Mouse (Mus musculus) neural tube, embryonic 10.5 days (tissue): ENCODE data around the gene Cbx6.

ENCODE experiments used
- DNase-seq: peaks from one replicate; pipeline ENCODE4 v3.0.0-alpha.2; 2017; ENCODE audit warnings: low spot score; ENCODE audit errors: extremely low spot score

The Cbx6 gene

DNA sequence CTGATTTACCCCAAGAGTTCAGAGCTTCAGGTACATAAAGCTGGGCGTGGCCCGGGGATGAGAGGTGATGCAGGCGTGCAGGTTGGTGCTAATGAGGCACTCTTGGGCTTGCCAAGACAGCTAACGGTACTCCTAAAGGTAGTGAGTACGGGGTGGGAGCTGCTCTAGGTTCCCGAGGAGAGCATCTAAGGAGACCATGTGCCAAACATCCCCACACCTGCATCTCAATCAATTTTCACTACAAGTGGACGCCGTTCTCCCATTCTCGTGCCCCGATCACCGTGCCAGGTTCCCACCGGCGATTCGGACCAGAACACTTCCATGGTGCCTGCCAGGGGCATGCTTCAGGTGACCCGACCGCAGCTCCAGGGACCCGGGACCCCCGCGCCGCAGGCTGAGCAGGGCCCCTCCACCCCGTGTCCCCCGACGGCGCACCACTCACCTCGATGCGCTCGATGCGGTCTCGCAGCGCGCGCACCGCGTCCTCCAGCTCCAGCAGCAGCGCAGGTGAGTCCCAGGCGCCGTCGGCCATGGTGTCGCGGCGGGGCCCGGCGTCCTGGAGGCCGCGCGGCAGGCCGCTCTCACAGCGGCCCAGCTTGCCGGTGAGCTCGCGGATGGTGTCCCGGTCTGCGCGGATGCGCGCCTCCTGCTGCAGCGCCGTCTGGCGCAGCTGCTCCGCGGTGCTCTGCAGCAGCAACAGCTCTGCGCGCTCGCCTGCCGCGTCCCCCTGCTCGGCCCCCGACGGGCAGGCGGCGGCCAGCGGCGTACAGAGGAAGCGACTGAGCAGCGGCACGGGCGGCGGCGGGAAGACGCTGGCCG is 30.7 kb downstream of the Cbx6 start:
- no peak for DNase-seq

DNA sequence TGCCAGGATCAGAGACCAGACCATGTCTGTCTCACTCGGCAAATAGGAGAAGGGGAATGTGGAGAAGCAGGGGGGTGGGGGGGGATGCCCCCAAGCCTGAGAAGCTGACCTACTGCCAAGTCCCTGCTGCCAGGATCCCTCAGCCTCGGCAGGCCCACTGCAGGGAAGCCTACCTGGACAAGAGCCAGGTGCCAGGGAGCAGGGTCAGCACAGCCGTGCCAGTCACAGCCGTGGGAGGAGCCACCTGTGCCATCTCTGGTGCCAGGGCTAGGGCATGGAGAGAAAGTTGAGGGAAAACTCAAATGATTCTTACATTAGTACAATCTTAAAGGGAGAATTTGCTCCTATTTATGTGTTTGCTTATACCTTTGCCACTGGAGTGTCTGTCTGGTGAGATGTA is 32.2 kb downstream of the Cbx6 start:
- DNase-seq: no peak

DNA sequence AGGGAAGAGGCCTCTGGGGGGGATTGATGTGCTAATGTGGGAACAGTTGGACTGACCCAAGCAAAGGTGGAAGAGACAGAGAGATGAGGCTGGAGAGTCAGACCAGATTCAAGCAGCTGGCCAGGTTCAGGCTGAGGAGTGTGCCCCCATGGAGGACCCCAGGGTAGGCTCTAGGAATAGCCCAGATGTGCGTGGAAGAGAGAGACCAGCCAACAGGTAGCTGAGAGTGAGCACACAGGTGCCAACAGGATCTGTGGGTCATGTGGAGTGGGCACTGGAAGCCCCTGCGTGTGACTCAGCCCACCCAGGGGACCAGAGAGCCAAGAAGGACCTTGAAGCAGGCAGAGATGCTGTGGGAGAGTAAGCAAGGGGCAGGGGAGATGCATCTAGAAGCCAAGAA is 32.8 kb downstream of the Cbx6 start:
- DNase-seq: no peak

DNA sequence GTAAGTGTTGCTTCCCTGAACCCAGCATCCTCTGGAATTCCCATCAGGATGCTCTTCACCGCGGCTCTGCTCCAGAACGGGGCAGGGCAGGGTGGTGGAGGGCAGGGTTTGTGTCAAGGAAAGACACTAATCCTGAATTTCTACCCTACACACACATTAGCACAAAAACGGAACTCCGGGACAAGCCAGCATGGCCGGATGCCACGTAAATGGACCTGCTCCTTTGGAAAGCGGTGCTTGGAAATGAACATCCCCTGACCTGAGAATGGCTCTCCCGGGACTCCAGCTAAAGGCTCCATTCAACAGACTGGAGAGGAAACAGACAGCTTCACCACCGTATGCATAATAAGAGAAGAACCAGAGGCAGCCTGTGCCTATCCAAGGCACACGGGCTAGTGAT is 33.8 kb downstream of the Cbx6 start:
- DNase-seq: no peak

DNA sequence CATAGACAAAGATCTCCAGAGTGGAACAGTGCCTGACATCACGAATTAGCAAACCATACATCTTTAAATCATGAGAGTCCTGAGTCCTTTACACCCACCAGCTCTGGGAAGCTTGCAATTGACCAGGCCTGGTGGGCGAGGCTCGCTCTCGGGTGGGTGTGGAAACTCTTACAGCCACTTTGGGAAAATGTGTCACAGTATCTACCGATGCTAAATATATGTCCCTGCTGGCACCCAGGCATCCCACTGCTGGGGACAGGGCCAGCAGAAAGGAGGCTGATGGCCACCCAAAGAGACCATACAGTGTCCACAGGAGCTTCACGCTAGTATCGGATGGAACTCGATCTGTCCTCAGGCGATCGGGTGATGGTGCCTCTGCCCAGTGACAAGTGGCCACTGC is 35.9 kb downstream of the Cbx6 start:
- no peak for DNase-seq

DNA sequence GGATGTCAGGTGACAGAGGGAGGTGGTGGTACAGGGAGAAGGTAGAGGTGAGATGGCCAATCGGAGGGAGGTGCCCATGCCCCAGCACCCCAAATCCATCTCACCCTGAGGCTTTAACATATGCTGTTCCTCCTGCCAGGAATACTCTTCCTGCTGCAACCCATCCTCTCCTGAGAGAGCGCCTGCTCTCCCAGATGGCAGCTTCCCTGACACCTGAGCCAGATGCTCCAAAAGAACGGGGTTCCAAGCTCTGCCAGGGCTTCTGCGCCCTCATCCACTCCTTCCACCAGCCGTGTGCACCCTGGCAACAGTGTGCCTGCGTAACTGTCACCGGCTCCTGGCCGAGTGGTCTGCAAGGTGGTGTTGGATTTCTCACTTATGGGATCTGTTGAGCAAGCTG is 36.8 kb downstream of the Cbx6 start:
- DNase-seq: no peak

DNA sequence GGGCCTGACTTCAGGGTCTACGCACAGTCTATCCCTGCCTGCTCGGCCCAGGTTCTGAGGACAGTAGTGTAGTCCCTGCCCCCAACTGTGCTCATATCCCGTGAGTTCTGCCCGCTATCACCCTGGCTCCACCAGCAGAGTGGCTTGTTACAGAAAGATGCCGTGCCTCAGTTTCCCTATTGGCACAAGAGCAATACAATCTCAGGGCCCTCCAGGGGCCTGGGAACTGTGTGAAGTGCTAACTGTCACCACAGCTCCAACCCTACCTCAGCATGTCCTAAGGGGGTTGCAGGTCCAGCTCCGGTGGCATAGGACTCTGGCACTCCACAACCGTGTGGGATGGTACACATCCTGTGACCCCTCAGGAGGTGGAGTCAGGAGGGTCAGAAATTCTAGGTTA is 37.4 kb downstream of the Cbx6 start:
- no peak for DNase-seq

DNA sequence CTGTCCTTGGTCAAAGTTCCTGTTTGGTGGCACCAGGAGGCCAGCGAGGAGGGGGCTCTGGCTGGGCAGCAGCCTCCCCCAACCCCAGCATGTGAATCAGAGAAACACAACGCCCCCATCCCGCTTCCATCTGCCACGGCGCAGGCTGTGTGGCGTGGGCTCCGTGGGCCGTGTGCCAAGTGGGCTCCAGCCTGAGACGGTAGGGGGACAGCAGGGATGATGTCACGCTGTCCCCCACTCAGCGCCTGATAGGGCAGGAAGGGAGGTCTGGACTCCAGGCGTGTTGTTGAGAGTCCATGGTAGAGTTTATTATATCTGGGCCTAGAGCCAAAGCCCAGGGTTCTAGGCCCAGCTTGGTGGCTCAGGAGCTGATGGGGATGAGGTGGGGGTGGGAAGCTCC is 38.2 kb downstream of the Cbx6 start:
- DNase-seq: no peak

DNA sequence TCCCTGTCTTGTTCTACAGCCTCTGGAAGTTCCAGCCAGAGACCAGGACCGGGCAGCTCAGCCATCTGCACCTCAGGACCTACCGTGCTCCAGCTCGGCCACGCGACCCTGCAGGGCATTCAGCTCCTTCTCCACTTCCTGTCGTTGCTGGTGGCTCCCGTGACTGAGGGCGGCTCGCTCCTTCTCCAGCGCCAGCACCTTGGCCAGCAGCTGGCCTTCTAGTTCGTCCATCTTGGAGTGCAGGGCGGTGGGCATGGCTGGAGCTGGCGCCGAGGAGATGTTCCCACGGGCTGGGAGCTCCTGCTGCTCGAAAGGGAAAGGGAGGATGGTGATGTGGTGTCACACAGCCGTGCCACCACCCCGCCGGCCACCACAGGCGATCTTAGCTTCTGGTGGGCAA is 40.3 kb downstream of the Cbx6 start:
- DNase-seq: no peak

DNA sequence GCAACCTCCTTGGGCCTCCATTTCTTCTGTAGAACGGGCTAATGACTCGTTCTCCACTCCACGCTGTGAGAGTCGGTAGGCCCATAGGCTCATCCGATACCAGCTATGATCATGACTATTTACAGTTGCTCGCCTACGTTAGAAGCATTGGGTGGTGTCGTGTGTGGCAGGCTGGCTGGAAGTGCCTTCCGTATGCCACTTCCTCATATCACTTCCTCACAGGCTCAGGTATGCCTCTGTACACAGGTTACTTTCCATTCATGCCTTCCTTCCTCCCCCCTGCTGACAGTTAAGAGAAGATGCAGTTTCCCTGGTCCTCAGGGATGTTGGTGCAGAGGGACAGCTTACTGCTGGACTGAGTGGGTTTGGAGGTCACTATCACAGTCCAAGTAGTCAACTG is 41.4 kb downstream of the Cbx6 start:
- no peak for DNase-seq

DNA sequence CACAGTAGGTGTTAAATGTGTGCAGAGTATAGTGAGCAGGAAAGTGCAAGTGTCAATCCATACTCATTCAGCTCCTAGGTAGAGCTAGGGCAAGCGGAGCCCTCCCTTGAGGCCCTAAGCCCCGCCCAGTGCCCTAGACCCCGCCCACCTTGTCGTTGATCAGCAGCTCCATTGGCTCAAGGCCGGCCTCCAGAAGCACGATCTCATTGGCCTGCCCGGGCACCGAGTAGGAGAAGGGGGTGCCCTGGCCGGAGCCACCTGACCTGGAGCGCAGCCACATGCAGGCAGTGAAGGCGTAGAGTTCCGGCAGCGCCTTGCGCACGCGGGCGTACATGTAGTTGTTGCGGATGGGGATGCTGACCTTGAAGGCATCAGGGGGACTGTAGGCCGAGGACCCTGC is 42.0 kb downstream of the Cbx6 start:
- peak; percentile 37 for DNase-seq

DNA sequence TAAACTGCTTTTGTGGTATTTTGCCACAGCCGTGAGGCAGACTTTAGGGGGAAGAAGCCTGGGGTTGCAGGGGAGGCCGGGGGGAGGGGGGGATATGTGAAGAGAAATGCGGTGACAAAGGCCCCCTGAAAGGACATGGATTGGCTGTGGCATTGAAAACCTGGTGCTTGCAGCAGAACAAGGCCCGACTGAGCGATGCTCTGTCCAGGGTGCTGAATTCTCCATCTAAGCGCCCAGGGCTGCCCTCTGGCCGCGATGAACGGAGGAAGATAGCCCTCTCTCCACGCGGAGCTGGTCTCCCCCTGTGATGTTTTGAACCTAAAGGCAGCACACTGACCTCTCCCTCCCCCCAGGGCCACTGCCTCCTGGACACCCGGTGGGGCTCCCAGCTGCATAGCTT is 43.0 kb downstream of the Cbx6 start:
- peak; percentile 71 for DNase-seq

DNA sequence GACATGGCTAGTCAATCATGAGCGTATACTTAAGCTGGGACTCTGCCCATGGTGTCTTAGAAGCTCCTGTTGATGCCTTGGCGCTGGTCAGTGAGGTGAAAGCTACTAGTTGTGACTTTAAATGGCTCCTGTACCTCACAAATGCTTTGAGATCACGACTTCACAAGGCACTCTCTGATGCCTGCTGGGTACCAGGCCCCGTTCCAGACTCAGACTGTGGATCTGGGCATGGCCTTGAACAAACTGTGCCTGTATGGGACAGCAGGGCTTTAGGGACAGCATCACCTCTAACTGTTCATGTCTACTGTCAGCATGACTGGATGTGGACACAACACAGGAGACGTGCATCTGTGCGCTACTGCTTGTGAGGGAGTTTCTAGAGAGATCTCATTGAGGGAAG is 43.6 kb downstream of the Cbx6 start:
- DNase-seq: no peak

DNA sequence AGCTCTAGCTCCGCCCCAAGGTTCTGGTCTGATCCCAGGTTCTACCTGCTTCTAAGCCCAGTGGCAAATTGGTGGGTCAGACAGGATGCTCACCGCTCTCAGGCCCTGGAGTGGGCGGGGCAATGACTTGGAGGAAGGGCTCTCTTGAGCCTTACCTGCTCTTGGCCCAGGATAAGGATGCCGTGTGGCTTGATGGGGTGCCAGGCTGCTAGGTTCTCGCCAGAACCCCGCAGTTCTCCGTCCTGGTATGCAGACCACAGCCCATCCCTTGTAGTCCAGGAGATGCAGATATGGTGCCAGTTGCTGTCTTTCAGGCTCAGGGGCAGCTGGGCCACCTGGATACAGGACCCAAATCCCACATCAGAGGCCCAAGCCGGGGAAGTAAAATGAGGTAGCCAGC is 44.4 kb downstream of the Cbx6 start:
- DNase-seq: no peak

DNA sequence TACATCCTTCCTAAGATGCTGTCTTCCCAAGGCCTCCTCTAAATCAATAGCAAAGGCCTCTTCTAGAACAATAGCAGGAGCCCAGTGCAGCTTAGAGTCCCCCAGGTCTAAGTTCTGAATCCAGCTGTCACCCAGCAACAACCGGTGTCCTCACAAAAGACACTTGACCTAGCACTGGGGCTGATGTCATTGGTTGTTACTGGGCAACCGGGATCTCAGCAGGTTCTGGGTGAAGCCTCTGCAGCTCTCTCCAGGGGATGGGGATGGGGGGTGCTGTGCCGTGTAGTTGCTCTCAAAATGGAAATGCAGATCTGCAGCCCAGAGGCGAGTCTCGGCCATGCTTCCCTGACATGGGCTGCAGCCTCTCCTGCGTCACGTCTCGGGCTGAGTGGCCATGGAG is 46.7 kb downstream of the Cbx6 start:
- no peak for DNase-seq

DNA sequence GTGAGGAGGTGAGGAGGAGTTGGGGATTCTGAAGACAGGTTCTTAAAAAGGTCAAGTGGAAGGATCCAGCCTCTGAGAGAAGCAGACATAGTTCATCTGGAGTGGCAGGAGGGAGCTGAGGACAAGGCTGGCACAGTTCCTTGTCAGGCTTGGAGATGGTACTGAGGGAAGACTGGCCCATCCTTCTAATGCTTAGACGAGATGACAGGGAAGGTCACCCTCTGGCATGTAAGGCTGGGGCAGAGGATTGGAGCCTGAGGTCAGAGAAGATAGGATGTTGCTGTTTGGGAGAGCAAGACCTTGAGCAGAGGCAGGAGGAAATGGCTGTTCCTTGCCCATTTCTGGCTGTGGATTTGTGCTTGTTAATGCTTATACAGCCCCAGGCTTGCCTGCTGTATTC is 49.4 kb downstream of the Cbx6 start:
- no peak for DNase-seq

DNA sequence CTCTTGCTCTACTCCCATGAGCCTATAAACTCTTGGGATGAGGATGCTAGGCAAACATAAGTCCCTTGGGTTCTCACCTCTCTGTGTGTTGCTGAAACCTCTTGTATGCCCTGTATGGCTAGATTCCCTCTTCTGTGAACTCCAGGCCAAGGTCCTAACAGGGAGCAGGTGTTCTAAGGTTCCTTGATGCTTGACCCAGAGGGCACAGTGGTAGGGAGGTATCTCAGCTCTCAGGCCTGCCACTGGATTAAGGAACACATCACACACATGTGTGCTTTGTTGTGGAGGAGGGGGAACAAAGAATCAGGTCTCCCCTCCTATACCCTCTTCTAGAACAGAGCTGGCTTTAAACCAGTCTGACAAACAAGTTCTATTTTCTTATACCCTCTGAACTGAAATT is 56.7 kb downstream of the Cbx6 start, which contains the start of gene Dnal4:
Gene Dnal4 (minus strand): TSS at position 101 of the 400 bp plus-strand sequence.
- no peak for DNase-seq

DNA sequence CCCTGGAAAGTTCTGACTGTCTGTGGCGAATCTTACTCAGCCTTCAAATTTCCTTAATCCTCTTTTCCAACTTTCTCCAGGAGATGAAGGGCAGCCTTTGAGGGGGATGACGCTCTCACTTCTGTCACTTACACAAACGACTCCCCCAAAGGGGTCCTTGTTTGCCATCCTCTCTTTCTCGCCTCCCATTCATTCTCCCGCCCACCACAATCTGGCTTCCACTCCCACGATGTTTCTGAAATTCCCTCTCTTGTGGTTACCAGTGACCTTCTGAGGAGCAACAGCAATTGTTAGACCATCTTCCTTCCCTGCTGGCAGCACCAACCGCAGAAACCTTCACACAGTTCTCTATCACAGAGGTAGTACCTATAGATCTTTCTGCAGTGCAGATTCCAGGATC is 58.8 kb downstream of the Cbx6 start:
- DNase-seq: no peak

DNA sequence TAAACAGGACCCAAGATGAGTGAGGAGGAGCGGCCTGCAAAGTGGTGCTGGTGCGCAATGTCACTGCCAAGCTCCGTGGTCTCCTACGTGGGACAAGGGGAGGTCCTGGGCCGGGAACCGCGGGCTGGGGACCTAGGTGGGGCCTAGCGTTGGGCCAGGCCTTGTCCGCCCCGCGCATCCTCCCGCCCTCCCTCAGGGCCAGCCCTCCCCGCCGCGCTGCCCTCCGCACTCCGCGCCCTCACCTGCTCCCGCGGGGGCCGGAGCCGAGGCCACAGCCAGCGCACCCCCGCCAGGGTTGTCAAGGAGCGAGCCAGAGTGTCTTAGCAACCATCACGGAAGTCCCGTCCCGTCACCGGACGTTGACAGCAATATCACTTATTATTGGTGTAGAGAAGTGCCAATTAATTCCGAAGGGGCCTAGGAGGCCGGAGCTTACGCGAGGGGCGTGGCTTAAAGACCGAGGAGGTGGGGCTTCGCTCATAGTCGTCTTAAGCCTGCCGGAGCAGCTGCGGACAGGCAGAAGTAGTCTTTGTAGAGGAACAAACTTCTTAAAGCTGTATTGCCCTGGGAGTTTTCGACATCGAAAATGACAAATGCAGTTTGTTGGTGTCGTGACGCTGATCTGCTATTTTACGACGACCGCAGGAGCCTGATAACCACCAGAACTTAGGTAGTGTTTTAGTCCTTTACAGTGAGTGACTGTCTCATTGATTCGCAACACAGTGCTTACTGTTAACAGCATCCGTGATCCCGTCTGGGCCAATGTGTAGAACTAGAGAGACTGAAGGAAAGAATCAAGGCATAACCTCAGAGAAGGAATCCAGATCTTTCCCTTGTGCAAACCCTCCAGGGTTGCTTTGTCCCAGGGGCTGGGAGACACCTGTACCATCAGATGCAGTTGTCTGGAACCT is 60.1 kb downstream of the Cbx6 start:
- DNase-seq: peak; percentile 91
